Mouse (Mus musculus) retina, adult 2 months (tissue): ENCODE data around the gene Duxbl2.
"Not testable (repeated sequence)": the region's sequence is repeated elsewhere in the genome, so short reads cannot be mapped to it uniquely, and the experiment has no call there.

Experiments used
- DNase-seq: peaks from one replicate; pipeline ENCODE4 v3.0.0-alpha.2; 2012; ENCODE audit warnings: low read depth, low spot score

The Duxbl2 gene

GRCm38 (mm10) chr14:26118150-26118549, at the start of gene Duxbl2:
Gene Duxbl2, plus strand, starts transcription at chr14:26118349.
- DNase-seq: not testable (repeated sequence)

- not testable (repeated sequence) for DNase-seq
Measured at GRCm38 (mm10) chr14:26076620-26077390, 41.3 kb upstream of the Duxbl2 start.

- DNase-seq: not testable (repeated sequence)
Measured at GRCm38 (mm10) chr14:26081216-26081615, 36.9 kb upstream of the Duxbl2 start, which contains the start of gene Cphx2. Gene Cphx2, plus strand, starts transcription at chr14:26081516.

- not testable (repeated sequence) for DNase-seq
Measured at GRCm38 (mm10) chr14:26081997-26082396, 36.2 kb upstream of the Duxbl2 start, which contains the start of gene Cphx3. Gene Cphx3, plus strand, starts transcription at chr14:26082297.

- DNase-seq: not testable (repeated sequence)
Measured at GRCm38 (mm10) chr14:26097622-26098021, 20.5 kb upstream of the Duxbl2 start.

GRCm38 (mm10) chr14:26118550-26119000, 426 bp downstream of the Duxbl2 start:
- DNase-seq: not testable (repeated sequence)

- DNase-seq: not testable (repeated sequence)
Measured at GRCm38 (mm10) chr14:26119095-26119494, 946 bp downstream of the Duxbl2 start.

GRCm38 (mm10) chr14:26147095-26147494, 28.9 kb downstream of the Duxbl2 start:
- not testable (repeated sequence) for DNase-seq

GRCm38 (mm10) chr14:26156032-26156431, 37.9 kb downstream of the Duxbl2 start:
- DNase-seq: not testable (repeated sequence)

- DNase-seq: not testable (repeated sequence)
Measured at GRCm38 (mm10) chr14:26161156-26161555, 43.0 kb downstream of the Duxbl2 start.

- DNase-seq: not testable (repeated sequence)
Measured at GRCm38 (mm10) chr14:26162423-26162822, 44.3 kb downstream of the Duxbl2 start.

- not testable (repeated sequence) for DNase-seq
Measured at GRCm38 (mm10) chr14:26165266-26165665, 47.1 kb downstream of the Duxbl2 start.

- DNase-seq: not testable (repeated sequence)
Measured at GRCm38 (mm10) chr14:26173955-26174354, 55.8 kb downstream of the Duxbl2 start.

GRCm38 (mm10) chr14:26175028-26175427, 56.9 kb downstream of the Duxbl2 start:
- DNase-seq: not testable (repeated sequence)
